Mouse (Mus musculus) heart, embryonic 13.5 days (tissue): ENCODE data around the gene Ppargc1a. TPM values are rescaled to one million over a fixed set of nuclear protein-coding genes. Genes with fewer than 3 reads are reported as not detected.

Experiments used
- ATAC-seq: fragments of 200-750 bp; cut with Nextera tagmentation; 2 replicates; pipeline ENCODE4 v1.8.0; 2017; ENCODE audit warnings: moderate TSS enrichment; ENCODE audit not compliant: insufficient number of reproducible peaks, low FRiP score, low TSS enrichment; ENCODE audit errors: extremely low read depth
- H3K27ac ChIP-seq: fragments of 300-500 bp; sonication (generic); replicated peaks from 2 replicates; pipeline ENCODE4 v1.5.1; 2015; ENCODE audit warnings: moderate library complexity, mild to moderate bottlenecking, inconsistent platforms
- H3K27me3 ChIP-seq: fragments of 300-500 bp; sonication (generic); replicated peaks from 2 replicates; pipeline ENCODE4 v1.6.1; 2015; ENCODE audit warnings: mild to moderate bottlenecking, inconsistent platforms
- H3K36me3 ChIP-seq: fragments of 300-500 bp; sonication (generic); 2 replicates; pipeline ENCODE4 v1.6.1; 2015; ENCODE audit warnings: mild to moderate bottlenecking, inconsistent platforms
- H3K4me1 ChIP-seq: fragments of 300-500 bp; sonication (generic); 2 replicates; pipeline ENCODE4 v1.6.1; 2015; ENCODE audit warnings: inconsistent platforms
- H3K4me2 ChIP-seq: fragments of 300-500 bp; sonication (generic); 2 replicates; pipeline ENCODE4 v1.6.1; 2015; ENCODE audit warnings: inconsistent platforms, mild to moderate bottlenecking, moderate library complexity
- H3K4me3 ChIP-seq: fragments of 300-500 bp; sonication (generic); 2 replicates; pipeline ENCODE4 v1.5.1; 2015; ENCODE audit warnings: moderate library complexity, mild to moderate bottlenecking, inconsistent platforms
- H3K9ac ChIP-seq: fragments of 300-500 bp; sonication (generic); 2 replicates; pipeline ENCODE4 v1.6.1; 2015; ENCODE audit warnings: inconsistent platforms, mild to moderate bottlenecking, moderate library complexity
- H3K9me3 ChIP-seq: fragments of 300-500 bp; sonication (generic); 2 replicates; pipeline ENCODE4 v1.6.1; 2016; ENCODE audit warnings: inconsistent platforms
- WGBS: fragments of 180-500 bp; shearing (Covaris S2); methylation state at CpG from one replicate; pipeline ENCODE4 v1.1.7; 2015; ENCODE audit warnings: mixed read lengths; 5-methylcytosine and 5-hydroxymethylcytosine counted together
- polyA plus RNA-seq: library from polyadenylated mRNA; unstranded; fragments of >200 nt; fragmentation: Nextera tagmentation; extraction: Ambion mirVana; gene quantifications from 2 replicates; pipeline ENCODE4 v1.2.1, GENCODE M21; 2015

Ppargc1a gene
- polyA plus RNA-seq, 1 experiment from 2014 or later: 44.7 TPM

GRCm38 (mm10) chr5:51412303-51413117 is 155.0 kb downstream of the Ppargc1a start:
- peaks cover 12% of the 10 kb centered on the region for H3K4me1 ChIP-seq
- H3K9ac ChIP-seq: peak overlapping the region; percentile 64
- no peaks in the 10 kb centered on the region for H3K27me3 ChIP-seq
- peak overlapping the region; percentile 42 for H3K4me3 ChIP-seq
- ATAC-seq: no peak
- H3K4me2 ChIP-seq: peak overlapping the region; percentile 62
- H3K9me3 ChIP-seq: no peaks in the 10 kb centered on the region
- H3K36me3 ChIP-seq: no peaks in the 10 kb centered on the region
- H3K27ac ChIP-seq: peak overlapping the region; percentile 74
- WGBS: 35% methylated on average over 12 of the region's 12 CpGs

GRCm38 (mm10) chr5:51410006-51410405 is 157.5 kb downstream of the Ppargc1a start:
- H3K4me2 ChIP-seq: no peak overlapping the region
- H3K9ac ChIP-seq: no peak overlapping the region
- no peak overlapping the region for H3K27ac ChIP-seq
- WGBS: 77% methylated on average over 1 of the region's 1 CpGs
- no peaks in the 10 kb centered on the region for H3K27me3 ChIP-seq
- ATAC-seq: no peak
- no peaks in the 10 kb centered on the region for H3K36me3 ChIP-seq
- peaks cover 20% of the 10 kb centered on the region for H3K4me1 ChIP-seq
- no peaks in the 10 kb centered on the region for H3K9me3 ChIP-seq
- H3K4me3 ChIP-seq: no peak overlapping the region

GRCm38 (mm10) chr5:51406406-51406805 is 161.1 kb downstream of the Ppargc1a start:
- whole genome bisulfite sequencing: 45% methylated on average over 3 of the region's 3 CpGs
- Histone ChIP-seq H3K27ac (no peak overlapping the region), H3K27me3 (no peaks in the 10 kb centered on the region), H3K4me2 (no peak overlapping the region), H3K9ac (no peak overlapping the region), H3K4me1 (peaks cover 12% of the 10 kb centered on the region), H3K4me3 (no peak overlapping the region), H3K36me3 (no peaks in the 10 kb centered on the region), H3K9me3 (no peaks in the 10 kb centered on the region)
- no peak for ATAC-seq
